Mouse (Mus musculus): ENCODE measurements around the gene Armc6.

GRCm38 (mm10) chr8:70181212-70181902, 52.9 kb downstream of the Armc6 start:
- TF ChIP-seq CTCF (IDR thresholded peaks at IDR 0.05; ENCODE audit: borderline replicate concordance, control insufficient read depth, extremely low read depth, insufficient read depth, low read length, poor library complexity) = no peak
- TF ChIP-seq POLR2A (IDR thresholded peaks at IDR 0.05; ENCODE audit: control insufficient read depth, extremely low read depth, insufficient read depth, low read length, poor library complexity) = no peak
